Mouse (Mus musculus) cerebellum, adult (tissue): ENCODE results near the gene Krtap21-1.

Experiments used
- ATAC-seq: cut with Nextera tagmentation; 2 replicates; pipeline ENCODE4 v1.9.2; 2017; ENCODE audit warnings: mild to moderate bottlenecking, moderate library complexity, mixed read lengths; ENCODE audit not compliant: insufficient number of reproducible peaks, low FRiP score, low TSS enrichment

Krtap21-1 gene

GRCm38 (mm10) chr16:89403768-89404167, at the start of gene Krtap21-1:
TSS of gene Krtap21-1 (minus strand) at chr16:89403868.
- ATAC-seq: no peak

DNA sequence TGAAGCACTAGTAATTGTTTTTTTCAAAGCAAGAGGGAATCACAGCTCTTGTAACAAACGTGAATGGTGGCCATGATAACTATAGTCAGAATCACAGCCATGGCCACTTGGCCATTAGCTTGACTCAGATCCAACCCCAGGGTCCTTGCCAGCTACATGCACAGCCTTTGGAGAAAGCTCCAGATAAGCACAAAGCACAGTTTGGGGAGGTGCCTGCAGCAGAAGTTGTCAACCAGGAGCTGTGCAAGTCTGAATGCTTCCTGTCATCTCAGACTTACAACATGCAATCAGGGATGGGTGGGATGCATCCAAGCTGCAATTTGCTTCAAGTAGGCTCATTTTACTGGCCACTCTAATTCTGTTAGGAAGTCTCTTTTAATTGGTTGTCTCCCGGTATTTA, 25.9 kb upstream of the Krtap21-1 start:
- no peak for ATAC-seq

DNA sequence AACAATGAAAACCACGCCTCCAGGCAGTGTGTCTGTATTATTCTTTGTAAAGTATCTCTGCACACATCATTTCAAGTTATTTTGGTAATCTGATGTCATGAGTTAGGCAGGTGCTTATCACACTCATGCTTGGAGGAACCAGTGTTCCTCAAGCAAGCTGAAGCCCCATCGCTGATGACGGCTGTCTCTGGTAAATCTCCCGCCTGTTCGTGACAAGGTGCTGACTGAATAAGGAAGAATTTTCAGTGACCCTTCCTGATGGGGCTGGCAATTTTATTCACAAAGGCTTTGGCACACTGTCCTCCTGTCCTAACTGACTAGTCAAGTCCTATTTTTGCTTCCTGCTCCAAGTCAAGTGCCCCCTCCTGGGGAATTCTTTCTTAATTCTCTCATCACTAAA, 21.6 kb upstream of the Krtap21-1 start:
- no peak for ATAC-seq

- ATAC-seq: no peak
Observed at GRCm38 (mm10) chr16:89420011-89420410, 16.3 kb upstream of the Krtap21-1 start, which contains the start of gene Krtap6-2. TSS of gene Krtap6-2 (minus strand) at chr16:89420111.

DNA sequence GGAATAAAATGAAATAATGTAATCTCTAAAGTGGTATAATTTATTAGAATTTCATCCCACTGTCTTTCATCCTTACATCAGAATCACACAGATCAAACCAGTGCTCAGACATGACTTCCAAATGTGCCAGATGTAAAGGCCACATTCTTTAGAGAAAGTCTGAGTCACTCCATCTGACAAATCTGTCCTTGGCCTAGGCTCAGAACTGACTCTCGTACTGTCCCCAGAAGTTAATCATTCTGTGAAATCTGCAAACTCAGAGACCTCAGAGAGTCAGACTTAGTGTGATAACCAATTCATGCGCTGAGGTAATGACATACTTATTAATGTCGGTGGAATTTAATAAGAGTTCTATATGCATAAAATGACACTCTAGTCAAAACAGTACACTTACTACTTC, 12.6 kb upstream of the Krtap21-1 start:
- ATAC-seq: no peak

GRCm38 (mm10) chr16:89410345-89411068, 6.8 kb upstream of the Krtap21-1 start:
- ATAC-seq: no peak

GRCm38 (mm10) chr16:89372734-89373461, 30.8 kb downstream of the Krtap21-1 start:
- ATAC-seq: no peak
